In genomic region chr10:128518833-128519232, GRCm38 (mm10) we compare ENCODE assay signal across 9 mouse cellular contexts. TPM values are rescaled to one million over a fixed set of nuclear protein-coding genes. Genes with fewer than 3 reads are reported as not detected.
DNase-seq lines count a peak whose midpoint lies in the region; ATAC-seq and TF ChIP-seq lines count a peak whose summit lies in the region.
"Had no signal": no experiment of that assay in that cellular context is flagged by ENCODE, and none has a peak within 500 bp of the region (broad histone marks: within the 10 kb centered on the region; RNA-seq: fewer than 3 reads in every experiment).

No protein-coding gene starts in this region.

- DNase-seq in kidney, adult 18-20 months: peak; percentile 65
- DNase-seq in CD4-positive, CD25-positive, alpha-beta regulatory T cell, adult 2 months (ENCODE audit: low read depth, low spot score): peak; percentile 64
- peak; percentile 74 for DNase-seq in NIH3T3 (ENCODE audit: low read depth)
- DNase-seq in lung, adult 2 months: peak; percentile 60
- no peak for DNase-seq in ovary, postnatal 10 days (ENCODE audit: low spot score)

- H3K36me3 ChIP-seq in kidney, embryonic 15.5 days: peaks cover 43% of the 10 kb centered on the region

- 80% methylated on average over 7 of the region's 7 CpGs for WGBS in kidney, embryonic 15.5 days
- WGBS in lung, adult 2 months: 76% methylated on average over 7 of the region's 7 CpGs

- H3K27ac ChIP-seq in kidney, embryonic 15.5 days: no peak overlapping the region
- H3K27ac ChIP-seq: limb, embryonic 15.5 days had no signal

- H3K4me1 ChIP-seq in kidney, embryonic 15.5 days: peaks cover 24% of the 10 kb centered on the region
- H3K4me1 ChIP-seq in lung, adult 2 months (ENCODE audit: control insufficient read depth, insufficient read depth, low read length): no peaks in the 10 kb centered on the region

- no peak overlapping the region for H3K4me3 ChIP-seq in kidney, embryonic 15.5 days (replicated peaks)
- no peak overlapping the region for H3K4me3 ChIP-seq in lung, adult 2 months (replicated peaks; ENCODE audit: extremely low read depth, low read depth, low read length)
- H3K4me3 ChIP-seq: erythroblast, embryonic 14.5 days; limb, embryonic 15.5 days had no signal

- no peak overlapping the region for H3K4me2 ChIP-seq in kidney, embryonic 15.5 days
- H3K4me2 ChIP-seq: limb, embryonic 15.5 days had no signal

- peak; percentile 80 for TF ChIP-seq CTCF in lung, adult 2 months (IDR thresholded peaks at IDR 0.05; ENCODE audit: insufficient read depth, low read length)

- no peak for TF ChIP-seq POLR2A in lung, adult 2 months (IDR thresholded peaks at IDR 0.05; ENCODE audit: borderline replicate concordance, extremely low read depth, low read depth, low read length)

- ATAC-seq in kidney, embryonic 15.5 days (replicated peaks; ENCODE audit: low FRiP score): no peak
- ATAC-seq in erythroid progenitor cell, adult 5-6 weeks (replicated peaks; ENCODE audit: low FRiP score, poor library complexity, severe bottlenecking): 0 out of 2 replicates have a peak, but pooled peaks have one; percentile 26

- H3K27me3 ChIP-seq in kidney, embryonic 15.5 days: peaks cover 23% of the 10 kb centered on the region

- no peak overlapping the region for H3K9ac ChIP-seq in kidney, embryonic 15.5 days
- H3K9ac ChIP-seq: limb, embryonic 15.5 days had no signal

- no peaks in the 10 kb centered on the region for H3K9me3 ChIP-seq in kidney, embryonic 15.5 days (replicated peaks)
- H3K9me3 ChIP-seq: limb, embryonic 15.5 days had no signal

RNA-seq across cellular contexts. Expression of gene Esyt1, which starts 6.8 kb away (rescaled TPM):
- polyA plus RNA-seq in kidney, embryonic 15.5 days (2015; fragmentation: Nextera tagmentation; extraction: Ambion mirVana): 19.4 and 22.8 TPM in 2 replicates
- 23.4 and 27.2 TPM in 2 replicates for total RNA-seq in erythroid progenitor cell, adult 5-6 weeks (2015; ENCODE audit: low replicate concordance)
- 29.7 and 30.8 TPM in 2 replicates for total RNA-seq in erythroid progenitor cell, adult 5-6 weeks (2017; ENCODE audit: low replicate concordance)
- 94.9 and 97.2 TPM in 2 replicates for polyA plus RNA-seq in lung, adult 2 months (2012; rRNA removed)

RNA-seq across cellular contexts. Expression of gene Myl6b, which starts 20.3 kb away (rescaled TPM):
- 4.2 and 4.7 TPM in 2 replicates for polyA plus RNA-seq in kidney, embryonic 15.5 days (2015; fragmentation: Nextera tagmentation; extraction: Ambion mirVana)
- total RNA-seq in erythroid progenitor cell, adult 5-6 weeks (2015; ENCODE audit: low replicate concordance): 4.0 TPM in 1 of 2 replicates, not detected in the other
- total RNA-seq in erythroid progenitor cell, adult 5-6 weeks (2017; ENCODE audit: low replicate concordance): 0.51 TPM in 1 of 2 replicates, not detected in the other
- 1.9 and 2.0 TPM in 2 replicates for polyA plus RNA-seq in lung, adult 2 months (2012; rRNA removed)

RNA-seq across cellular contexts. Expression of gene Myl6, which starts 24.9 kb away (rescaled TPM):
- 1,170 and 1,259 TPM in 2 replicates for polyA plus RNA-seq in kidney, embryonic 15.5 days (2015; fragmentation: Nextera tagmentation; extraction: Ambion mirVana)
- total RNA-seq in erythroid progenitor cell, adult 5-6 weeks (2015; ENCODE audit: low replicate concordance): 353 and 444 TPM in 2 replicates
- total RNA-seq in erythroid progenitor cell, adult 5-6 weeks (2017; ENCODE audit: low replicate concordance): 506 and 519 TPM in 2 replicates
- 771 and 1,159 TPM in 2 replicates for polyA plus RNA-seq in lung, adult 2 months (2012; rRNA removed)

RNA-seq across cellular contexts. Expression of gene Zc3h10, which starts 28.7 kb away (rescaled TPM):
- 16.2 and 17.7 TPM in 2 replicates for polyA plus RNA-seq in kidney, embryonic 15.5 days (2015; fragmentation: Nextera tagmentation; extraction: Ambion mirVana)
- 0.72 and 2.9 TPM in 2 replicates for total RNA-seq in erythroid progenitor cell, adult 5-6 weeks (2015; ENCODE audit: low replicate concordance)
- total RNA-seq in erythroid progenitor cell, adult 5-6 weeks (2017; ENCODE audit: low replicate concordance): 5.9 and 6.4 TPM in 2 replicates
- polyA plus RNA-seq in lung, adult 2 months (2012; rRNA removed): 13.2 and 15.1 TPM in 2 replicates

RNA-seq across cellular contexts. Expression of gene Rpl41, which starts 30.3 kb away (rescaled TPM):
- polyA plus RNA-seq in kidney, embryonic 15.5 days (2015; fragmentation: Nextera tagmentation; extraction: Ambion mirVana): 4,214 and 4,446 TPM in 2 replicates
- total RNA-seq in erythroid progenitor cell, adult 5-6 weeks (2015; ENCODE audit: low replicate concordance): 1,611 and 1,688 TPM in 2 replicates
- total RNA-seq in erythroid progenitor cell, adult 5-6 weeks (2017; ENCODE audit: low replicate concordance): 704 and 1,169 TPM in 2 replicates
- 1,224 and 1,373 TPM in 2 replicates for polyA plus RNA-seq in lung, adult 2 months (2012; rRNA removed)
